Mouse (Mus musculus) heart, embryonic 16.5 days (tissue): ENCODE results near the gene Krt28. TPM values are rescaled to one million over a fixed set of nuclear protein-coding genes. Genes with fewer than 3 reads are reported as not detected.

Experiments
- ATAC-seq: fragments of 200-750 bp; cut with Nextera tagmentation; replicated peaks from 2 replicates; pipeline ENCODE4 v1.8.0; 2017; ENCODE audit warnings: moderate number of reproducible peaks; ENCODE audit not compliant: insufficient read depth, low FRiP score; ENCODE audit errors: extremely low read depth
- H3K27ac ChIP-seq: fragments of 300-500 bp; sonication (generic); 2 replicates; pipeline ENCODE4 v1.5.1; 2014; ENCODE audit warnings: mild to moderate bottlenecking, low read length, control low read depth, moderate library complexity
- H3K27me3 ChIP-seq: fragments of 300-500 bp; sonication (generic); 2 replicates; pipeline ENCODE4 v1.6.1; 2014; ENCODE audit warnings: low read length, mixed read lengths; ENCODE audit not compliant: control insufficient read depth, insufficient read depth
- H3K36me3 ChIP-seq: fragments of 300-500 bp; sonication (generic); 2 replicates; pipeline ENCODE4 v1.6.1; 2014; ENCODE audit not compliant: control insufficient read depth, insufficient read depth
- H3K4me1 ChIP-seq: fragments of 300-500 bp; sonication (generic); 2 replicates; pipeline ENCODE4 v1.6.1; 2014; ENCODE audit warnings: low read length, mixed read lengths; ENCODE audit not compliant: control insufficient read depth, insufficient read depth
- H3K4me2 ChIP-seq: fragments of 300-500 bp; sonication (generic); 2 replicates; pipeline ENCODE4 v1.6.1; 2014; ENCODE audit warnings: low read depth, mild to moderate bottlenecking, control low read depth, low read length
- H3K4me3 ChIP-seq: fragments of 300-500 bp; sonication (generic); 2 replicates; pipeline ENCODE4 v1.5.1; 2014; ENCODE audit warnings: mild to moderate bottlenecking, control low read depth, low read length
- H3K9ac ChIP-seq: fragments of 300-500 bp; sonication (generic); 2 replicates; pipeline ENCODE4 v1.6.1; 2014; ENCODE audit warnings: low read length, control low read depth
- H3K9me3 ChIP-seq: fragments of 300-500 bp; sonication (generic); replicated peaks from 2 replicates; pipeline ENCODE4 v1.6.1; 2016; ENCODE audit warnings: low read length; ENCODE audit not compliant: control insufficient read depth
- WGBS: fragments of 180-500 bp; shearing (Covaris S2); extraction: QIAGEN DNeasy Blood & Tissue Kit; methylation state at CpG from one replicate; pipeline ENCODE4 v1.1.7; 2014; 5-methylcytosine and 5-hydroxymethylcytosine counted together
- polyA plus RNA-seq: library from polyadenylated mRNA; unstranded; fragments of >200 nt; fragmentation: Nextera tagmentation; extraction: Ambion mirVana; gene quantifications from 2 replicates; pipeline ENCODE4 v1.2.1, GENCODE M21; 2015

Gene Krt28
- polyA plus RNA-seq: 0.09 TPM in 1 of 2 replicates, not detected in the other

DNA sequence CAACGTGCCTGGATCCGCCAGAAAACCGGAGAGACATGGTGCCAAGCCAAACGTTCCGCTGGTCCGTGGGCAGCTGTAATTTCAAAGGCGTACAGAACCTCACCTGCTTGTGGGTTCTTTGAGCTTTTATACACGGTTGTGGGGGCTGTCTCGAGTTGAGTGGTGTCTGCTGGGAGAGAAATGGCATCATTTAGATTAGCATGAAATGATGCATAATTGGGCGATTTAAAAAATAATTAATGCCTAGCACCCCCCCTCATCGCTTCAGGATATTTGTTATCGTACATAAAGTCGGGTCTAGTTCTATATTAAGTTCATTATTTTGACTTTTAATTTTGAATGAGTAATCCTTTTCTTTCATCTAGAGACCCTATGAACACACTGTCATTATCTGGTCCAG is at the start of gene Krt28:
Gene Krt28, minus strand, starts transcription at position 101 of the 400 bp plus-strand sequence.
- Histone ChIP-seq H3K4me2 (no peak within 1 kb of the TSS), H3K27me3 (peaks cover 4% of the 10 kb centered on the region), H3K36me3 (no peaks in the 10 kb centered on the region), H3K4me1 (no peaks in the 10 kb centered on the region), H3K4me3 (no peak within 1 kb of the TSS), H3K27ac (no peak within 1 kb of the TSS), H3K9me3 (no peaks in the 10 kb centered on the region), H3K9ac (no peak within 1 kb of the TSS)
- no peak for ATAC-seq
- 74% methylated on average over 13 of the region's 13 CpGs for WGBS

DNA sequence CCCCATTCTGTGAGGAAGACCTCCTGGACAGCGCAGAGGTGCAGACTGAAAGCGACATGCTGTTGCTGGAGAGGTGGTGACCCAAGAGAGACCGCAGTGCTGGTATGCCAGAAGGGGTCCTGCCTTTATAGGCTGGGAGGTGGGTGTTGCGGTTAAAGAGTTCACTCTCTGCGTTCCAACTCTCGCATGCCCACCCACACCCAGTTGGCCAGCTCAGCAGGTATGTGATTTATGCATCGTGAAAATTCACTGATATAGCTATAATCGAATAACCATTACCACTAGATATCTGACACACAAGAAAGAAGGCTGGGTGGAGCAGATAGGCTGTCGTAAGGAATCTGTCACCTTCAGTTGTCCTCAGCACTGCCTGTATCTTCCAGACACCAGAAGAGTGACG is 47.5 kb upstream of the Krt28 start, which contains the start of gene Krt12:
Gene Krt12, minus strand, starts transcription at position 101 of the 400 bp plus-strand sequence.
- no peak for ATAC-seq
- no peaks in the 10 kb centered on the region for H3K4me1 ChIP-seq
- H3K4me2 ChIP-seq: no peak within 1 kb of the TSS
- no peak within 1 kb of the TSS for H3K4me3 ChIP-seq
- no peak within 1 kb of the TSS for H3K9ac ChIP-seq
- H3K9me3 ChIP-seq: no peaks in the 10 kb centered on the region
- H3K36me3 ChIP-seq: no peaks in the 10 kb centered on the region
- no peak within 1 kb of the TSS for H3K27ac ChIP-seq
- 66% methylated on average over 10 of the region's 10 CpGs for WGBS
- H3K27me3 ChIP-seq: 0 out of 2 replicates have a peak, but pooled peaks cover 2% of the 10 kb centered on the region

DNA sequence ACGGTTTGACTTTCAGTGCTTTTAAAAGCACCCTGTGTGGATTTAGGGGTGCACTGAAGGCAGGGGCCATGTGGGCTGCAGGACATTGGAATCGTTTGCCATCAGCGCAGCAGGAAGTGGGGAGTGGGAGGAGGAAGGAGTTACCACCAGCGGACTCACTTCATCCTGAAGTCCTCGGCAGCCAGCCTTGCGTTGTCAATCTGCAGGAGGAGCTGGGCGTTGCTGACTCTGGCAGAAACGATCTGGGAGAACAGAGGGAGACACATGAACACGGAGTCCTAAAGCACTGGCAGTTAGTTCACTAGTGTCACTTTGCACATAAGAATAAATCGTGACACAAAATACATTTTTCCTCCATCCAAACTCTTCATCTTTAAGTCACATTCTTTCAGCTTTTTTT is 45.9 kb upstream of the Krt28 start:
- no peak overlapping the region for H3K9ac ChIP-seq
- H3K4me2 ChIP-seq: no peak overlapping the region
- no peak overlapping the region for H3K4me3 ChIP-seq
- ATAC-seq: no peak
- no peaks in the 10 kb centered on the region for H3K9me3 ChIP-seq
- WGBS: 33% methylated on average over 10 of the region's 10 CpGs
- 0 out of 2 replicates have a peak, but pooled peaks cover 2% of the 10 kb centered on the region for H3K27me3 ChIP-seq
- H3K36me3 ChIP-seq: no peaks in the 10 kb centered on the region
- H3K27ac ChIP-seq: no peak overlapping the region
- no peaks in the 10 kb centered on the region for H3K4me1 ChIP-seq

DNA sequence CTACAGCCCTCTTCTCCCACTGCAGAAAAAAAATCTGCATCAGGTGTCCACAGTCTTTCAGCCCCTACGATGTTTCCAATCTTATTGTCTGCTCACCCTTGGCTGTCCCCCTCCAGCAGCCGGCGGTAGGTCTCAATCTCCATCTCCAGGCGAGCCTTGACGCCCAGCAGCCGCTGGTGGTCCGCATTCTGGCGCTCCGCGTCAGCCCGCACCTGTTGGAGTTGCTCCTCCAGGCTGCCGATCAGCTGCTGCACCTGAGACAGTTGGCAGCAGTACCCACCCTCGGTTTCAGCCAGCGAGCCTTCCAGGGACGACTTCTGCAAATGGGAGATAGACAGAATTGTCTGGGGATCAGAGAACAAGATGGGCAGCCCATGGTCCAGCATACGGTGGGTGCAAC is 43.1 kb upstream of the Krt28 start:
- H3K9me3 ChIP-seq: no peaks in the 10 kb centered on the region
- H3K36me3 ChIP-seq: no peaks in the 10 kb centered on the region
- WGBS: 63% methylated on average over 16 of the region's 16 CpGs
- no peak overlapping the region for H3K4me3 ChIP-seq
- no peak overlapping the region for H3K9ac ChIP-seq
- no peak overlapping the region for H3K27ac ChIP-seq
- no peak overlapping the region for H3K4me2 ChIP-seq
- H3K4me1 ChIP-seq: no peaks in the 10 kb centered on the region
- 0 out of 2 replicates have a peak, but pooled peaks cover 2% of the 10 kb centered on the region for H3K27me3 ChIP-seq
- ATAC-seq: no peak

DNA sequence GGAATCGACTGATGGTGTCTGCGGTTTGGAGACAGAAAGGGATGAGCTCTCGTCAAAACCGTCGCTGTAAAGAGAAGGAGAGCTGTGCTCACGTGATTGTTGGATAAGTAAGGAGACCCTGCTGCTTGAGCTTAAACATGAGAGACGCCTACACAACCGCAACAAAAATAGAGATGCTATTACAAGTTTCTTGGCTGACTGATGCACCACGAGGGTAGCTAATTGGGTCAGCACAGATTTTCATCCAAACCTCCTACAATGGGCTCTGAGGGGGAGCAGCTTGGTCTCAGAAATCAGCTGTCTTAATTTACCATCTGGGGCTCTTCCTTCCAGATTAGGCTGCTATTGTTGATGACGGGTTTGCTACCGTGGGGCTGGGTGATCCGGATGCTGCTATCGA is 42.2 kb upstream of the Krt28 start:
- Histone ChIP-seq H3K4me1 (no peaks in the 10 kb centered on the region), H3K9me3 (no peaks in the 10 kb centered on the region), H3K4me3 (no peak overlapping the region), H3K4me2 (no peak overlapping the region), H3K27ac (no peak overlapping the region), H3K9ac (no peak overlapping the region), H3K36me3 (no peaks in the 10 kb centered on the region), H3K27me3 (0 out of 2 replicates have a peak, but pooled peaks cover under 1% of the 10 kb centered on the region)
- 76% methylated on average over 13 of the region's 13 CpGs for WGBS
- no peak for ATAC-seq

DNA sequence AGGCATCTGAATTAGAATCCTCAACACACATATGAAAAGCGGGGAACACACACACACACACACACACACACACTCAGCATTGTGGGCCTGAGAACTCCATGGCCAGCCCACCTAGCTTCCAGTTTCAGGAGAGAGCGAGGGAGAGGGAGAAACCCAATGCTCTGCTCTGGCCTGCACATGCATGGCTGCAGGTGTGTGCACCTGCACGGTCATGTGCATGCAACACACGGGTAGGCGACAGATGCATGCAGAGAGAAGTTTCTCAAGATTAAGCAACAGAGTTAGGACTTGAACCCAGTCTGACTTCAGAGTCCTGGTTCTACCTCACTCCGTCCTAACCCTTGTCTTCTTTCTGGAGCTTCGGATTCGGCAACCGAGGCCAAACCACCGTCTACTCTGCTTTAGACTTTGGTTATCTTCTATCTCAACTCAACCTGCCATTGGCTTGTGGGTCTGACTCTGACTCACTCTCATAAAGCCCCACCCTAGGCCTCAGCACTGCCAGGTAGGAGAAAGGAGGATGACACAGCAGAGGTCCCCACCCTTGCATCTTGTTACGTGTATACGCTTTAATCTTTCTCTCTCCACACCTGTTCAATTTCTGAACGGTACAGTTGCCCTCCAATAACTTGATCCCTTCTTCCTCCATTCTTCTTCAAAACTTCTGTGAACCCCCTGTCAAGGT is 39.9 kb upstream of the Krt28 start:
- H3K4me2 ChIP-seq: no peak overlapping the region
- ATAC-seq: no peak
- H3K36me3 ChIP-seq: no peaks in the 10 kb centered on the region
- no peaks in the 10 kb centered on the region for H3K27me3 ChIP-seq
- WGBS: 85% methylated on average over 13 of the region's 13 CpGs
- H3K4me3 ChIP-seq: no peak overlapping the region
- H3K9me3 ChIP-seq: no peaks in the 10 kb centered on the region
- no peak overlapping the region for H3K9ac ChIP-seq
- H3K27ac ChIP-seq: no peak overlapping the region
- no peaks in the 10 kb centered on the region for H3K4me1 ChIP-seq

DNA sequence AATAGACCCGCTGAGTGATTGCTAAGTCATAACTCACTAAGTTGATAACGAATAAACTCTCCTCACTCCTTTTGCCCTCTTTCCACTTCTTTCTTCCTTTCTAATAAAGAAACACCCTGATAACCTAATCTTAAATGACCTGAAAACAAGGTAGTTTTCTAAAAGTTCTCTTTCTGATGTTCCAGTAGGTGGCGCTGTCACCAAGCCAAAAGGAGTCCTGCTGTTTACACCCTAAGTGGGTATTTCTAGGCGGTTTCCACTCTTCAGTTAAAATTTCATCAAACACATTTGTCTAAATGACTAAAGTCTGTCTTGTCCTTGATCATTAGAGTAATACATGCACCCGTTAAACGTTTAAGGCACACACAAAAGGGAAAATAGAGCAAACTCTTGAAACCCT is 38.5 kb upstream of the Krt28 start:
- no peak overlapping the region for H3K4me3 ChIP-seq
- H3K9me3 ChIP-seq: no peaks in the 10 kb centered on the region
- no peak overlapping the region for H3K4me2 ChIP-seq
- H3K36me3 ChIP-seq: no peaks in the 10 kb centered on the region
- ATAC-seq: no peak
- H3K4me1 ChIP-seq: no peaks in the 10 kb centered on the region
- H3K27ac ChIP-seq: no peak overlapping the region
- no peak overlapping the region for H3K9ac ChIP-seq
- WGBS: 15% methylated on average over 6 of the region's 6 CpGs
- H3K27me3 ChIP-seq: no peaks in the 10 kb centered on the region

DNA sequence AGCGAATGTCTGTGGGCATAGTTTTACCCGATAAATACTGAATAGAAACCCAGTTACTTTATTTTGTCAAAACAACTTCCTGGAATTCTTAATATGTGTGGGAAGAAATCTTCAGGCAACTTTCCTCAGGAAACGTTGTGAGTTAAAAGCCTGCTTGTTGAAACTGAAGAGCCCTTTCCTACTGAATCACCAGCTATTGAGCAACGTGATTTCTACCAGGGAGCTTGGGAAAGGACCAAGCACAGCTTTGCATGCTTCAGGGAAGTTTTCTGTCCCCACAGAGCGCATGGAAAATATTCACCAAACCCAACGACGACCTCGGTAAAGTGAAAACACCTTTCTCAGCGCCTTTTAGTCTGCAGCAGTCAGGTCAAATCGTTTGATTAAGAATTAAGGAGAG is 31.5 kb upstream of the Krt28 start:
- no peak overlapping the region for H3K9ac ChIP-seq
- ATAC-seq: no peak
- H3K4me2 ChIP-seq: no peak overlapping the region
- no peaks in the 10 kb centered on the region for H3K36me3 ChIP-seq
- WGBS: 59% methylated on average over 10 of the region's 10 CpGs
- H3K4me1 ChIP-seq: no peaks in the 10 kb centered on the region
- no peaks in the 10 kb centered on the region for H3K9me3 ChIP-seq
- 0 out of 2 replicates have a peak, but pooled peaks cover 2% of the 10 kb centered on the region for H3K27me3 ChIP-seq
- no peak overlapping the region for H3K4me3 ChIP-seq
- no peak overlapping the region for H3K27ac ChIP-seq

DNA sequence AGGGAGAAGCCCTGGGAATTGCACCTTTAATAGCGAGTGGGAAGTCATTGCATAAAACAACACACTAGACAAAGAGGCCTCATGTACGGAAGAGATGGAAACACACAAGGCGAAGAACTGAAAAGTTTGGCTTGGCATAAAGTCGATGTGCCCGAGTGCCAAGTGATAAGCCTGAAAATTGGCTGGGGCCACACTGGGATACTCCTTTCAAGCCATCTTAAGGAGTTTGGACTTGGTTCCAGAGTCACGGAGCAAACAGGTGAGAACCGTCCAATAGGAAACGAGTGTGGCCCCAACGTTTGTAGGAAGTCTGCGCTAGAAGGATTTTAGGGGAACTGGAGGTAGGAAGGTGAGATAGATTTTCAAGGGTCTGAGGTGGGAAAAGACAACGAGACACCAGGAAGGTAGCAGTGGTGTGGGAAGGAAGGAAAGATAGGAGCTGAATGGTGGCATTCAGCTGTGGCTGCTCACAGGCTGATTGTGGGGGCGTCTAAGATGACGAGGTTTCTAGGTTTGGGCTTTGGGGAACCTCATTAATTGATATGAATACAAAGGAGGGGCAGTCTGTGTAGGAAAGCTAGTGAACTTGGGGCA is 25.4 kb upstream of the Krt28 start:
- H3K27me3 ChIP-seq: peaks cover 4% of the 10 kb centered on the region; the same call in 1 of the 2 replicates
- H3K9ac ChIP-seq: no peak overlapping the region
- WGBS: 73% methylated on average over 13 of the region's 13 CpGs
- H3K4me1 ChIP-seq: no peaks in the 10 kb centered on the region
- no peaks in the 10 kb centered on the region for H3K9me3 ChIP-seq
- no peak overlapping the region for H3K4me3 ChIP-seq
- no peak overlapping the region for H3K4me2 ChIP-seq
- no peak for ATAC-seq
- H3K27ac ChIP-seq: no peak overlapping the region
- H3K36me3 ChIP-seq: no peaks in the 10 kb centered on the region
